Mouse (Mus musculus): ENCODE results near the gene Vmn2r66.

Gene Vmn2r66

DNA sequence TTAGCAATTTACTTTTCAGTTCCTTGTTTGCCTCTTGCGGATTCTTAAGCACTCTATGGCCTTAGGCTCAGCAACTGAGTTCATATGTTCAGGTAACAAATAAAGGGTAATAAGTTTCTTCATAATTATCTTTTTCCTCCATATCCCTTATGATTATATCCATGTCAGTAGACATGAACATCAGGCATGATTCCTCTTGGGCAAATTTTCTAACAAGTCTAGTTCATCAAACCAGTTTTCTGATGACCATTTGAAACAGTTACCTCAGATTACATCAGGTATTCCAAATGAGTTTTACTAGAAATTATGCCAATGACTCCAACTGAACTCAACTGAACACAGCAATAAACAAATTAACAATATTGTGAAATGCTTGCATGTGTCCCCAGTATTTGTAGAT, at the start of gene Vmn2r66:
Gene Vmn2r66, minus strand, starts transcription at position 101 of the 400 bp plus-strand sequence.
- no peak for DNase-seq

GRCm38 (mm10) chr7:84996694-84997093, 15.4 kb downstream of the Vmn2r66 start:
- no peak for DNase-seq

- DNase-seq = no peak
Observed at GRCm38 (mm10) chr7:84964015-84964414, 48.1 kb downstream of the Vmn2r66 start, which contains the start of gene Vmn2r65. Gene Vmn2r65 (minus strand): TSS chr7:84964115.

All from lung, postnatal 4 days (tissue).